Mouse (Mus musculus) urinary bladder, adult 18-20 months (tissue): Measurements from ENCODE around the gene ccdc198.
A peak's percentile ranks its signal among the peaks of the same experiment; 100 is the strongest.

Experiments
- DNase-seq, 2 experiments: peaks; one replicate each; pipeline ENCODE4 v3.0.0; 2022; ENCODE audit warnings: low spot score in 2 of 2, mixed read lengths in 2 of 2

ccdc198 gene

DNA sequence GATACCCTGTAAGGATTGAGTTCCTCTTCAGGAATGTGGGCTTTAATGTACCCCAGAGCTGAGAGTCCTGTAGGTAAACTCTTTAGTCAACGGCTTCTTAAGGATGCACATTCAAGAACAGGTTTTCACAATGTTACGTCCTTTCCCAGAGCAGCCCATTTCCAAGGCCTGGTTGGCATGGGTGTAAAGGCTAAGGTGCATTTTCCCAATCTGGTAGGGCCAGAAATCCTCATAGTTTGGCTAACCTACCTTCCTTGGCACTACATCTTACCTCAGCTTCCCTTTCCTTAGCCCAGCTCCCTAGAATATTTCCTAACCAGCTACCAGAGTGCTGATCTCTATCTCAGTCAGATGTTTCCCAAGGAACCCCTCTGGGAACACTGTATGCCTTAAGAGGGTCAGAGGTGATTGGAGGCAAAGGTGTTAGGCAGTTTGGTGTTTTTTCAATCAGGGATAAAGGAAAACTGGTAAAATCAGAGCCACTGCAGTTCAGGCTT, 48.2 kb downstream of the ccdc198 start:
- DNase-seq = no peak

DNA sequence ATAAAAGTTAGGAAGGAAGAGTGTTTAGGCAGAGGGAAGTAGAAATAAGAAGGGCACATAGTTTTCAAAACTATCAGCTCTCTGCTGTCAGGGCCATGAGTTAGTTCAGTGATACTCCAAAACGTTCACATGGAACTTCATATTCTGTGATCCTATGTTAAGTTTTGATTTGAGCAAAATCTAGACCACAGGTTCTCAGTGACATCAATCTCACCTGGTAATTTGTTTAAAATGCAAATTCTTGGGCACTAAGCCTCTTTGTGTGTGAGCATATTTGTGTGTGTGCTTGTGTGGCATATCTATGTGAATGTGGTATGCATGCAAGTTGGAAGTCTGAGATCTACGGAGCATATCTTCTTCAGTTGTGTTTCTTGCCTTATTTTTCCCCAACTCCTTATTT, 59.0 kb downstream of the ccdc198 start:
- no peak for DNase-seq

DNA sequence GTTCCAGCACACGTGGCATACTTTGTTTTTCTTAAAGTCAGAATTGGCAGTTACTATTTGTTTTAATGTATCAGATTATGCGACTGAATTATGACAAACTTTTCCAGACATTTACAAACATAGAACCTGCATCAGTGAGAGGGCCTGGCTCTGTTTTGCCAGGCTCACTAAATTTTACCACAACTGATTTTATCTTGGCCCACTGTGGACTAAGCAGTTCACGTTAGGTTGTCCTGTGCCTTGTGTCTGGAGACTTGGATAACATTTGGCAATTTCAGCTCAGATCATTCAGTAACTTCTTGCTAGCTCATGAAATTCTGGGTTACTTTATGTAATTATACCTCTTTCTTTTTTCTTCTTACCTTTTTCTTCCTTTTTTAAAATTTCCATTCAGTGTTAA, 65.5 kb downstream of the ccdc198 start:
- no peak for DNase-seq

DNA sequence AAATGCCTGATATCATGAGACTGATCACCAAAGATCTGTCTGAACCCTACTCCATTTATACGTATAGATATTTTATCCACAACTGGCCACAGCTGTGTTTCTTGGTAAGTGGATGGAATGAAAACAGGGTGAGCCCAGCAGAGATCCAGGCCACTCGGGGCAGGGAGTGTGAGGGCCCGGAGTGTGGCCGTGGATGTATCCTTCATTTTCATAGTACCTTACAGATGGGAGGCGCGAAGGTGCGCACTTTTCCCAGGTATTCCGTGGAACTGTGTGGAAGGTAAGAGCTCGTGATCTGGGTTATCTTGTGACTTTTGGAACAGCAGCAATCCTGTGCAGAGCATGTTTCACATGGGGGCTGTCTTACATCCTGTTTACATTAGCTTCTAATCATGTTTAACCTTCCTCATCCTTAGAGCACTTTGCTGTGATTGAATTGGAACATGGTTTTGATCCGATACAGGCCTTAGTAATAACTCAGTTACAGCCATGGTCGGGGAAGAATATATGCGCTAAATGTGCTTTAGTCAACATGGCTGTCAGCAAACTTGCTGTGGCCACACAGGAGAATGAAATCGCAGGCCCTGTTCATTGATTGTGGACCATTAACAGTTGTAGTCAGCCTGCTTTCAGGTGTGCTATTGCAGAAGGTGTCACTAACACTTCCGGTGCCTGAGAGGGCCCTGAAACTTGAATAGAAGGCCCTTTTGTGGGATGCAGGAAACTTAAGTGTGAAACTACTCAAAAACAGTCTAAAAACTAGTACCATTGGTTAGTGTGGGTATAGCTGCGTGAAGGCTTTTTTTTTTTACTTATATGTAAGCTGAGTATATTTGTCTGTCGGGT, 71.8 kb downstream of the ccdc198 start:
- peak in 1 of 2 experiments; percentile 15 for DNase-seq

DNA sequence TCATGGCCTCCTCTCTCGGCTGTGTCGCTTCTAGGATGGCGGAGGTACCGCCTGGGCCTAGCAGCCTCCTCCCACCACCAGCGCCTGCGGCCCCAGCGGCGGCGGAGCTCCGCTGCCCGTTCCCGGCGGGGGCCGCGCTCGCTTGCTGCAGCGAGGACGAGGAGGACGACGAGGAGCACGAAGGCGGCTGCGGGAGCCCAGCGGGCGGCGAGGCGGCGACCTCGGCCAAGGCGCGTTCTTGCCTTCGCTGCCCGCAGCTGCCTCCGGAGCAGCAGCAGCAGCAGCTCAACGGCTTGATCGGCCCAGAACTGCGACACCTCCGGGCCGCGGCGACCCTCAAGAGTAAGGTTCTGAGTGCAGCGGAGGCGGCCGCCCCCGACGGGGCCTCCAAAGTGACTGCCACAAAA, 72.7 kb downstream of the ccdc198 start:
- peak in 1 of 2 experiments; percentile 53 for DNase-seq

DNA sequence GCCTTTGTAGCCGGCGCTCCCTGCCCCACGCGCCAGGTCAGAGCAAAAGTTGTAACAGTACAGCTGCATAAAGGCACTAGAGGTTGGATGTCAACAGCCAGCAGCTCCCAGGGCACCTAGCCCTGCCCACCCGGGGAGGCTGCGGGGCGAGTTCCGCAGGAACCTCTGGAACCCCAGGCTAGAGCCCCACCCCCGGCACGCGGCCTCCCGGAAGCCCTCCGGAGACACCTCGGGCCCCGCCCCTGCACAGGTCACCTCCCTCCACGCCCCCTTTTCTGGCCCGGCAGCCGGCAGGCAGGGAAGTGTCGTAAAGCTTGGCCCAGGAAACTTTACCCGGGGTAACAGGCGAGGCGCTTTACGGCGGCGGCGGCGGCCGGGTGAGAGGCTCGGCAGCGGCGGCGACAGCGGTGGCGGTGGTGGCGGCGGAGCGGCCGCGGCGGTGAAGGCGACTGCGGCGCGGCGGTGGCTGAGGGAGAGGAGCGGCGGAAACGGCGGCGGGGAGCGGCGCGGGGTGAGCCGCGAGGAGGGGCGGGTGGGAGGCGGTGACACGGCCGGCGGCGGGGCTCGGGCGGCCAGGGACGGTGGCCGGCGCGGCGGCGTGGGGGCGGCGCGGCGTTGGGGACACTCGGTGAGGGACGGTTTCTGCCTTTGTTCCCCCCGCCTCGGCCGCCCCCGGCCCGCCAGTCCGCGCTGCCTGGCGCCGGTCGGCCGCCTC, 73.2 kb downstream of the ccdc198 start, which contains the start of gene Naa30:
Naa30 (plus strand) TSS at position 360 of the 715 bp plus-strand sequence.
- DNase-seq = peak; percentile 96 to 98

DNA sequence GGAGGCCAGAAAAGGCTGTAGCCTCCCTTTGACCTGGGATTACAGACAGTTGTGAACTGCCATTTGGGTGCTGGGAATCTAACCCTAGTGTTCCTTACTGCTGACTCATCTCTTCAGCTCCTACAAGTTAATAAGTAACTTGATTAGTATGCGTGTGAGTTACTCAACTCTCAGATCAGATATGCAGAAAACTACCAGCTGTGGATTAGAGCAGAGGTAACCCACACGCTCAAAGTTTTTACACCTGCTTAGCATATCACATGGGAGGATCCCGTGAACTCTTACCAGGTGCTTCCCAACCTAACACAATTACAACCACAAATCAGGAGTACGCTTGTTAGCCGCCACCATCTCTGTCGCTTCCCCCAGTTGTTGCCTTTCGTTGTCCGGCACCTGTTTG, 74.0 kb downstream of the ccdc198 start:
- DNase-seq = peak in 1 of 2 experiments; percentile 6
